Mouse (Mus musculus) cerebellum, postnatal 14 days (tissue): Measurements from ENCODE around the gene Zfp663.

Experiments used
- DNase-seq, 2 experiments: peaks; one replicate each; pipeline ENCODE4 v3.0.0; 2021; ENCODE audit warnings: mixed read lengths in 2 of 2

Zfp663 gene

GRCm38 (mm10) chr2:165367868-165368439, 575 bp downstream of the Zfp663 start:
- no peak for DNase-seq

- DNase-seq = no peak
These were observed 1.4 kb downstream of the Zfp663 start for GRCm38 (mm10) chr2:165367047-165367520.

GRCm38 (mm10) chr2:165364334-165365091, 4.0 kb downstream of the Zfp663 start:
- peak; percentile 85 to 89 for DNase-seq

- no peak for DNase-seq
These were observed 5.2 kb downstream of the Zfp663 start for GRCm38 (mm10) chr2:165363282-165363681.

- peak; percentile 57 to 68 for DNase-seq
These were observed 7.7 kb downstream of the Zfp663 start for GRCm38 (mm10) chr2:165360861-165361260.

- DNase-seq = no peak
These were observed 16.6 kb downstream of the Zfp663 start for GRCm38 (mm10) chr2:165351828-165352513.

GRCm38 (mm10) chr2:165349466-165349865, 19.1 kb downstream of the Zfp663 start:
- DNase-seq = peak; percentile 74 to 75

GRCm38 (mm10) chr2:165346180-165346579, 22.3 kb downstream of the Zfp663 start:
- DNase-seq = no peak

- DNase-seq = peak; percentile 80 to 83
These were observed 31.3 kb downstream of the Zfp663 start for GRCm38 (mm10) chr2:165337191-165337590.

- DNase-seq = no peak
These were observed 35.8 kb downstream of the Zfp663 start for GRCm38 (mm10) chr2:165332610-165333210.

- no peak for DNase-seq
These were observed 38.8 kb downstream of the Zfp663 start for GRCm38 (mm10) chr2:165329703-165330102.

- DNase-seq = no peak
These were observed 39.8 kb downstream of the Zfp663 start for GRCm38 (mm10) chr2:165328746-165329145.

GRCm38 (mm10) chr2:165327386-165327785, 41.1 kb downstream of the Zfp663 start:
- DNase-seq = no peak

GRCm38 (mm10) chr2:165326304-165327190, 42.0 kb downstream of the Zfp663 start, which contains the start of gene Elmo2:
Elmo2 (minus strand) TSS chr2:165326479.
- peak; percentile 98 to 99 for DNase-seq

GRCm38 (mm10) chr2:165325521-165326303, 42.8 kb downstream of the Zfp663 start:
- DNase-seq = peak; percentile 76 to 77

GRCm38 (mm10) chr2:165323928-165324327, 44.6 kb downstream of the Zfp663 start:
- peak in 1 of 2 experiments; percentile 56 for DNase-seq

- peak in 1 of 2 experiments; percentile 35 for DNase-seq
These were observed 45.0 kb downstream of the Zfp663 start for GRCm38 (mm10) chr2:165323484-165323883.

GRCm38 (mm10) chr2:165321981-165322735, 46.4 kb downstream of the Zfp663 start:
- DNase-seq = no peak

GRCm38 (mm10) chr2:165321381-165321888, 47.1 kb downstream of the Zfp663 start:
- DNase-seq = peak; percentile 61 to 62

GRCm38 (mm10) chr2:165320531-165321150, 47.9 kb downstream of the Zfp663 start:
- DNase-seq = peak; percentile 41 to 62
